Mouse (Mus musculus) brain, adult 10 weeks (tissue): ENCODE results near the gene Ino80d. TPM values are rescaled to one million over a fixed set of nuclear protein-coding genes. Genes with fewer than 3 reads are reported as not detected.

Source experiments
- polyA plus RNA-seq: library from polyadenylated mRNA; stranded (reverse); fragments of 350-450 nt; fragmentation: Illumina TruSeq; extraction: RNeasy Lipid Tissue Mini Kit (QIAGEN cat#74804); gene quantifications from one replicate; pipeline ENCODE4 v1.2.3, GENCODE M21; 2015; ENCODE audit warnings: low read depth, low replicate concordance

Ino80d gene
- 7.1 TPM for polyA plus RNA-seq

GRCm38 (mm10) chr1:63114136-63114781 lies at the start of gene Ino80d:
Gene Ino80d (minus strand): TSS chr1:63114667.

Other genes starting within 250 kb of the Ino80d start
- 604 TPM for gene Eef1b2, start 62.2 kb upstream of the Ino80d start, polyA plus RNA-seq
- gene Ndufs1, start 62.2 kb upstream of the Ino80d start, polyA plus RNA-seq: 159 TPM
- gene Gpr1, start 99.9 kb upstream of the Ino80d start, polyA plus RNA-seq: 1.5 TPM
- gene Zdbf2, start 158.6 kb upstream of the Ino80d start, polyA plus RNA-seq: 9.5 TPM